Mouse (Mus musculus) embryonic facial prominence, embryonic 14.5 days (tissue): ENCODE measurements at regions not wholly inside any gene's neighbourhood (a gene's known extent, or its start where the extent isn't known, plus 50 kb on each side); places are given as distances from the start of the nearest gene placed in this dataset. TPM values are rescaled to one million over a fixed set of nuclear protein-coding genes. Genes with fewer than 3 reads are reported as not detected.

Source experiments
- ATAC-seq: fragments of 200-750 bp; cut with Nextera tagmentation; 2 replicates; pipeline ENCODE4 v1.8.0; 2017; ENCODE audit warnings: low read depth, moderate number of reproducible peaks, moderate TSS enrichment
- DNase-seq: peaks from one replicate; pipeline ENCODE4 v3.0.0-alpha.2; 2015; ENCODE audit warnings: low spot score
- H3K27ac ChIP-seq: fragments of 300-500 bp; sonication (generic); replicated peaks from 2 replicates; pipeline ENCODE4 v1.5.1; 2014; ENCODE audit warnings: low read depth, mild to moderate bottlenecking, low read length, moderate library complexity
- H3K27me3 ChIP-seq: fragments of 300-500 bp; sonication (generic); replicated peaks from 2 replicates; pipeline ENCODE4 v1.6.1; 2014; ENCODE audit warnings: low read length; ENCODE audit not compliant: control insufficient read depth, insufficient read depth
- H3K36me3 ChIP-seq: fragments of 300-500 bp; sonication (generic); 2 replicates; pipeline ENCODE4 v1.6.1; 2014; ENCODE audit warnings: low read length, mixed read lengths; ENCODE audit not compliant: control insufficient read depth, insufficient read depth
- H3K4me1 ChIP-seq: fragments of 300-500 bp; sonication (generic); 2 replicates; pipeline ENCODE4 v1.6.1; 2014; ENCODE audit warnings: antibody characterized with exemption, low read length; ENCODE audit not compliant: control insufficient read depth, insufficient read depth
- H3K4me2 ChIP-seq: fragments of 300-500 bp; sonication (generic); 2 replicates; pipeline ENCODE4 v1.6.1; 2014; ENCODE audit warnings: low read depth, mild to moderate bottlenecking, low read length, moderate library complexity, mixed read lengths
- H3K4me3 ChIP-seq: fragments of 300-500 bp; sonication (generic); 2 replicates; pipeline ENCODE4 v1.5.1; 2014; ENCODE audit warnings: low read depth, mild to moderate bottlenecking, low read length
- H3K9ac ChIP-seq: fragments of 300-500 bp; sonication (generic); 2 replicates; pipeline ENCODE4 v1.6.1; 2014; ENCODE audit warnings: low read depth, mild to moderate bottlenecking, low read length, moderate library complexity, mixed read lengths
- H3K9me3 ChIP-seq: fragments of 300-500 bp; sonication (generic); 2 replicates; pipeline ENCODE4 v1.6.1; 2016; ENCODE audit warnings: low read length; ENCODE audit not compliant: control insufficient read depth
- WGBS: fragments of 180-500 bp; shearing (Covaris S2); extraction: QIAGEN DNeasy Blood & Tissue Kit; methylation state at CpG from one replicate; pipeline ENCODE4 v1.1.7; 2014; 5-methylcytosine and 5-hydroxymethylcytosine counted together
- microRNA-seq: library from miRNA; unstranded; fragments of <30 nt; microRNA quantifications from one replicate; pipeline ENCODE4, GENCODE M21; 2016; ENCODE audit warnings: borderline number of aligned reads

DNA sequence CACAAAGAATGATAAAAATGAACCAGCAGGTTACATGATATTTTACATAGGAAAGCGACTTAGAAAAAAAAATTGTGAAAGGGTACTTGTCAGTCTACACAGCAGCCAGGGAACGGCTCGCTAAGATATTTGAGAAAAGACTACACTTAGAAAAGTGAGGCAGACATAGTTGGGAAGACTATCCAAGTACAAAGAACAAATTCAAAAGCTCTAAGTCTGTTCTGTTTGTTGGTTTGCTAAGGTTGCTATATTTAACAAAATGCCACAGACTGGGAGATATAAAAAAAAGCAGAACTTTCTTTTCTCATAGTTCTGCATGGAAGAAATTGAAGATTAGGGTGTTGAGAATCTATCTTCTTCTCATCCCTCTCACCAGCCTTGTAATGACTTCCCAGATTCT lies 583.5 kb downstream of the Utrn start:
- H3K9ac ChIP-seq: no peak overlapping the region
- no peak overlapping the region for H3K4me2 ChIP-seq
- no peaks in the 10 kb centered on the region for H3K4me1 ChIP-seq
- DNase-seq (no peak), ATAC-seq (no peak)
- no peaks in the 10 kb centered on the region for H3K36me3 ChIP-seq
- H3K27ac ChIP-seq: no peak overlapping the region
- no peaks in the 10 kb centered on the region for H3K9me3 ChIP-seq
- WGBS: 81% methylated on average over 3 of the region's 3 CpGs
- H3K4me3 ChIP-seq: no peak overlapping the region
- no peaks in the 10 kb centered on the region for H3K27me3 ChIP-seq

DNA sequence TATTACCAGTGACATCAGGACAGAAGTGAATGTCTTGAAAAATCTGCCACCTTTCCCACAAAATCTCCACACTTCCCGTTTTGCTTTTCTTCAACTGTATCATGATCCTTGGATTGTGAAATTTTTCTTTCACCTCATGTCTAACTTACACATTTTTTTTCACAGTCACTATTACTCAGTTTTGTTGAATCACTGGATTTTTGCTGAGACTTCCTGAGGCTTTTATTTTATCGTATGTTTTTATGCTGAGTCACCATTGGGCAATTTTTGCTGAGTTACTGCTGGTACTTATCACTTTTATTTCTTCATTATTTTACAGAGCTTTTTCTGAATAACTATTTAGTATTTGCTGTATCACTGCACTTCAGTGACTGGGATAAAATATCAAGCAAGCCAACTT lies 570.3 kb downstream of the Utrn start:
- DNase-seq (no peak), ATAC-seq (no peak)
- H3K9ac ChIP-seq: no peak overlapping the region
- H3K27ac ChIP-seq: no peak overlapping the region
- no peak overlapping the region for H3K4me2 ChIP-seq
- H3K4me3 ChIP-seq: no peak overlapping the region
- H3K4me1 ChIP-seq: no peaks in the 10 kb centered on the region
- no peaks in the 10 kb centered on the region for H3K36me3 ChIP-seq
- no peaks in the 10 kb centered on the region for H3K27me3 ChIP-seq
- H3K9me3 ChIP-seq: no peaks in the 10 kb centered on the region
- WGBS: 64% methylated on average over 2 of the region's 2 CpGs

GRCm38 (mm10) chr10:12302396-12302795 lies 566.8 kb downstream of the Utrn start:
- H3K27me3 ChIP-seq: no peaks in the 10 kb centered on the region
- 84% methylated on average over 4 of the region's 4 CpGs for WGBS
- H3K9me3 ChIP-seq: no peaks in the 10 kb centered on the region
- no peak overlapping the region for H3K4me2 ChIP-seq
- H3K27ac ChIP-seq: no peak overlapping the region
- no peaks in the 10 kb centered on the region for H3K36me3 ChIP-seq
- no peak overlapping the region for H3K9ac ChIP-seq
- DNase-seq (no peak), ATAC-seq (no peak)
- no peaks in the 10 kb centered on the region for H3K4me1 ChIP-seq
- no peak overlapping the region for H3K4me3 ChIP-seq

DNA sequence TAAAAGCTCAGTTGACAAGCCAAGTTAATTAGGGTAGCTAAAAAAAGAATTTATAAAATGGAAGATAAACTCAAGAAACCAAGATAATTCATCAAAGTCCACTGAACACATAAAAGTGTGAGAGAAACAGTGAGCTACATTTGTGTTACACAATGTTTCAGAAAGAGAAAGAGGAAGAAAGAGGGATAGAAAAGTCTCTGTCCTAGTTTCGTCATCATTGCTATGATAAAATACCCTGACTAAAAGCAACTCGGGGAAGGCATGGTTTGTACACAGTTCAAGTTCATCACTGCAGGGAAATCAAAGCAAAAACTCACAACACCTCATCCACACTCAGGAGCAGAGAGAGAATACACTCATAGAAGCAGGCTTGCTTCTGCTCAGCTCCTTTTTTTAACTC lies 548.9 kb downstream of the Utrn start:
- Histone ChIP-seq H3K4me2 (no peak overlapping the region), H3K9ac (no peak overlapping the region), H3K4me1 (no peaks in the 10 kb centered on the region), H3K27ac (no peak overlapping the region), H3K4me3 (no peak overlapping the region), H3K27me3 (no peaks in the 10 kb centered on the region), H3K36me3 (no peaks in the 10 kb centered on the region), H3K9me3 (no peaks in the 10 kb centered on the region)
- ATAC-seq: no peak
- DNase-seq: no peak
- 74% methylated on average over 2 of the region's 2 CpGs for WGBS

Small RNA genes lying in the stretch of these regions (microRNA-seq; reads per million reads assigned to microRNA genes)
- not detected for gene Gm22194
